Mouse (Mus musculus) midbrain, embryonic 14.5 days (tissue): ENCODE data around the gene Gadd45b. TPM values are rescaled to one million over a fixed set of nuclear protein-coding genes. Genes with fewer than 3 reads are reported as not detected.

ENCODE experiments used
- ATAC-seq: fragments of 200-750 bp; cut with Nextera tagmentation; 2 replicates; pipeline ENCODE4 v1.8.0; 2017; ENCODE audit warnings: moderate number of reproducible peaks, moderate library complexity; ENCODE audit not compliant: low FRiP score, low TSS enrichment
- DNase-seq: peaks from one replicate; pipeline ENCODE4 v3.0.0-alpha.2; 2015
- H3K27ac ChIP-seq: fragments of 300-500 bp; sonication (generic); replicated peaks from 2 replicates; pipeline ENCODE4 v1.5.1; 2014; ENCODE audit warnings: mild to moderate bottlenecking, low read depth, low read length, moderate library complexity
- H3K27me3 ChIP-seq: fragments of 300-500 bp; sonication (generic); 2 replicates; pipeline ENCODE4 v1.6.1; 2014; ENCODE audit warnings: low read length, control low read depth, mixed read lengths; ENCODE audit not compliant: control insufficient read depth, insufficient read depth
- H3K36me3 ChIP-seq: fragments of 300-500 bp; sonication (generic); 2 replicates; pipeline ENCODE4 v1.6.1; 2014; ENCODE audit warnings: low read length, control low read depth; ENCODE audit not compliant: control insufficient read depth, insufficient read depth
- H3K4me1 ChIP-seq: fragments of 300-500 bp; sonication (generic); 2 replicates; pipeline ENCODE4 v1.6.1; 2014; ENCODE audit warnings: mild to moderate bottlenecking, antibody characterized with exemption, low read length, control low read depth; ENCODE audit not compliant: control insufficient read depth, insufficient read depth
- H3K4me2 ChIP-seq: fragments of 300-500 bp; sonication (generic); 2 replicates; pipeline ENCODE4 v1.6.1; 2014; ENCODE audit warnings: mild to moderate bottlenecking, low read length, moderate library complexity
- H3K4me3 ChIP-seq: fragments of 300-500 bp; sonication (generic); replicated peaks from 2 replicates; pipeline ENCODE4 v1.5.1; 2014; ENCODE audit warnings: low read depth, low read length
- H3K9ac ChIP-seq: fragments of 300-500 bp; sonication (generic); replicated peaks from 2 replicates; pipeline ENCODE4 v1.6.1; 2014; ENCODE audit warnings: mild to moderate bottlenecking, low read length, moderate library complexity
- H3K9me3 ChIP-seq: fragments of 300-500 bp; sonication (generic); 2 replicates; pipeline ENCODE4 v1.6.1; 2016; ENCODE audit warnings: low read length, control low read depth, mixed read lengths; ENCODE audit not compliant: control insufficient read depth
- WGBS: fragments of 180-500 bp; shearing (Covaris S2); extraction: QIAGEN DNeasy Blood & Tissue Kit; methylation state at CpG from one replicate; pipeline ENCODE4 v1.1.7; 2014; 5-methylcytosine and 5-hydroxymethylcytosine counted together
- polyA plus RNA-seq: library from polyadenylated mRNA; unstranded; fragments of >200 nt; fragmentation: Nextera tagmentation; extraction: Ambion mirVana; gene quantifications from 2 replicates; pipeline ENCODE4 v1.2.1, GENCODE M21; 2014

The Gadd45b gene
- polyA plus RNA-seq, 1 experiment from 2014 or later = 8.0 TPM

- ATAC-seq (no peak; the same call in 1 of the 2 replicates), DNase-seq (no peak)
- 11% methylated on average over 6 of the region's 6 CpGs for WGBS
- H3K36me3 ChIP-seq = no peaks in the 10 kb centered on the region
- no peak overlapping the region for H3K4me3 ChIP-seq
- no peak overlapping the region; the same call in 1 of the 2 replicates for H3K9ac ChIP-seq
- H3K4me1 ChIP-seq = peaks cover 49% of the 10 kb centered on the region
- H3K4me2 ChIP-seq = peak overlapping the region; percentile 46
- peaks cover 52% of the 10 kb centered on the region for H3K27me3 ChIP-seq
- no peaks in the 10 kb centered on the region for H3K9me3 ChIP-seq
- no peak overlapping the region for H3K27ac ChIP-seq
Observed at GRCm38 (mm10) chr10:80936810-80937164, 6.9 kb downstream of the Gadd45b start.

- ATAC-seq (no peak), DNase-seq (peak; percentile 32)
- WGBS = 37% methylated on average over 8 of the region's 8 CpGs
- no peaks in the 10 kb centered on the region for H3K36me3 ChIP-seq
- H3K9me3 ChIP-seq = no peaks in the 10 kb centered on the region
- no peak overlapping the region for H3K27ac ChIP-seq
- no peak overlapping the region for H3K9ac ChIP-seq
- peaks cover 42% of the 10 kb centered on the region for H3K4me1 ChIP-seq
- no peak overlapping the region for H3K4me2 ChIP-seq
- no peak overlapping the region for H3K4me3 ChIP-seq
- H3K27me3 ChIP-seq = peaks cover 43% of the 10 kb centered on the region
Observed at GRCm38 (mm10) chr10:80937646-80938045, 7.8 kb downstream of the Gadd45b start.

- no peaks in the 10 kb centered on the region for H3K9me3 ChIP-seq
- H3K27me3 ChIP-seq = peaks cover 30% of the 10 kb centered on the region
- no peaks in the 10 kb centered on the region for H3K36me3 ChIP-seq
- H3K9ac ChIP-seq = no peak overlapping the region
- DNase-seq = peak; percentile 48
- peak overlapping the region; percentile 71 for H3K4me2 ChIP-seq
- 0 out of 2 replicates have a peak overlapping the region, but pooled peaks have one; percentile 41 for H3K27ac ChIP-seq
- H3K4me3 ChIP-seq = peak overlapping the region; percentile 29
- peak; percentile 39; the same call in 1 of the 2 replicates for ATAC-seq
- WGBS = 14% methylated on average over 15 of the region's 15 CpGs
- H3K4me1 ChIP-seq = peaks cover 37% of the 10 kb centered on the region
Observed at GRCm38 (mm10) chr10:80938831-80939550, 9.1 kb downstream of the Gadd45b start.

DNA sequence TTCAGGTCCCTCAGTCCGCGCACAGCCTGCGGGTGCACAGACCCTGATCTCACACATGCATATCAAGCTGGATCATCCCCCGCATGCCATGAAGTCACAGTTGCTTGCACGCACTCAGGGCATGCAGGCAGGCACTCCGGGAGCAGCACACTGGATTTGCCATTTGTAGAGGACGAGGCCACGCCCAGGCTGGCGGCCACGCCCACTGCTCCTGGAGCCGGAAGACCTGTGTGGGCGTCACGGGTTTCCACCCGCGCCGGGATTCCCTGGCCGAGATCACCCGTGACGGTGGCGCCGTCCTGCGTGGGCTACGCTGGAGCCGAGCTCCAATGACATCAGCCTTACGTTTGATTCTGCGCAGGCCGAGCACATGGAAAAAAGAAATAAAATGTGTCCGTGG lies 9.8 kb downstream of the Gadd45b start:
- Histone ChIP-seq H3K4me2 (peak overlapping the region; percentile 71), H3K9ac (peak overlapping the region; percentile 36), H3K4me3 (peak overlapping the region; percentile 29), H3K27me3 (peaks cover 23% of the 10 kb centered on the region; the same call in 1 of the 2 replicates), H3K36me3 (no peaks in the 10 kb centered on the region), H3K27ac (peak overlapping the region; percentile 41; the same call in 1 of the 2 replicates), H3K4me1 (peaks cover 37% of the 10 kb centered on the region), H3K9me3 (no peaks in the 10 kb centered on the region)
- 5% methylated on average over 28 of the region's 28 CpGs for WGBS
- peak; percentile 53 for ATAC-seq
- DNase-seq = peak; percentile 86

GRCm38 (mm10) chr10:80940320-80940987 lies 10.6 kb downstream of the Gadd45b start:
- DNase-seq (no peak), ATAC-seq (no peak)
- no peaks in the 10 kb centered on the region for H3K36me3 ChIP-seq
- WGBS = 59% methylated on average over 8 of the region's 8 CpGs
- H3K4me3 ChIP-seq = peak overlapping the region; percentile 29
- no peak overlapping the region for H3K27ac ChIP-seq
- peak overlapping the region; percentile 71 for H3K4me2 ChIP-seq
- H3K9me3 ChIP-seq = no peaks in the 10 kb centered on the region
- peaks cover 18% of the 10 kb centered on the region; the same call in 1 of the 2 replicates for H3K27me3 ChIP-seq
- peak overlapping the region; percentile 36; the same call in 1 of the 2 replicates for H3K9ac ChIP-seq
- peaks cover 33% of the 10 kb centered on the region for H3K4me1 ChIP-seq

DNA sequence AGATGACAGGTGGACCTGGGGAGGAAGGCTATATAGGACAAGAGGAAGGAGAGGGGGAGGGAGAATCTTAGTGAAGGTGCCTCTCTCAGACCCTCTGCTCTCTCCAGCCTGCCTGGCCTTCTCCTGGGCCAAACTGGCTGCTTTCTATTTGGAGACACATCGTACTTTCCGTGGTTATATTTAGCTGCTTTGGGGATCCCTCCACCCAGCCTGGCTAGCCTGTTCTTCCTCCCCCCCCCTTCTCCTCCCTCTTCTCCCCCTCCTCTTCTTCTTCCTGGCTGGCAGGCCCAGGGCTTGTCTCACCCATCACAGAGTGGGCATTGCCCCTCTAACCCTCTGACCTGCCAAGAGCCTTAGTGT lies 11.1 kb downstream of the Gadd45b start:
- H3K4me1 ChIP-seq = peaks cover 28% of the 10 kb centered on the region
- H3K4me2 ChIP-seq = no peak overlapping the region
- H3K9me3 ChIP-seq = no peaks in the 10 kb centered on the region
- WGBS = 83% methylated on average over 2 of the region's 2 CpGs
- DNase-seq (no peak), ATAC-seq (no peak)
- no peak overlapping the region for H3K27ac ChIP-seq
- no peak overlapping the region for H3K4me3 ChIP-seq
- H3K36me3 ChIP-seq = no peaks in the 10 kb centered on the region
- peaks cover 18% of the 10 kb centered on the region; the same call in 1 of the 2 replicates for H3K27me3 ChIP-seq
- no peak overlapping the region; the same call in 1 of the 2 replicates for H3K9ac ChIP-seq

DNA sequence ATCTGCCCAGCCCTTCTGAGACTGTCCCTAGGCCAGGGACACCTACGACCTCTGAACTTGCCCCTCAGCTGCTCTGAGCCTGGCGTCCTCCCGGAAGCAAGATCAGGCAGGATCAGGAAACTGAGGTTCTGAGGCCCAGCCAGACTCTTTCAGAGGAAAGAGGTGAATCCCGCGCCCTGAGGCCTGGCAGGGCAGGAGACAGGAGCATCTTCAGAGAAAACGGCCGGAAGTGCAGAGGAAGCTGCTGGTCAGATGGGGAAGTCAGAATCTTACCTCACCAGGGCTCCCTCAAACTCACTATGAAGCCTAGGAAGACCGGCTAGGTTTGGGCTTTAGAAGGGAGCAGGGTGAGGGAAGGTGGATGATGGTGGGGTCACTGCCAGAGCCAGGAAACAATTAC lies 13.0 kb downstream of the Gadd45b start:
- Histone ChIP-seq H3K4me1 (peaks cover 16% of the 10 kb centered on the region), H3K36me3 (no peaks in the 10 kb centered on the region), H3K4me2 (no peak overlapping the region), H3K9me3 (no peaks in the 10 kb centered on the region), H3K27ac (no peak overlapping the region), H3K9ac (no peak overlapping the region), H3K27me3 (peaks cover 7% of the 10 kb centered on the region; the same call in 1 of the 2 replicates), H3K4me3 (no peak overlapping the region)
- DNase-seq = no peak
- no peak for ATAC-seq
- 65% methylated on average over 8 of the region's 8 CpGs for WGBS

DNA sequence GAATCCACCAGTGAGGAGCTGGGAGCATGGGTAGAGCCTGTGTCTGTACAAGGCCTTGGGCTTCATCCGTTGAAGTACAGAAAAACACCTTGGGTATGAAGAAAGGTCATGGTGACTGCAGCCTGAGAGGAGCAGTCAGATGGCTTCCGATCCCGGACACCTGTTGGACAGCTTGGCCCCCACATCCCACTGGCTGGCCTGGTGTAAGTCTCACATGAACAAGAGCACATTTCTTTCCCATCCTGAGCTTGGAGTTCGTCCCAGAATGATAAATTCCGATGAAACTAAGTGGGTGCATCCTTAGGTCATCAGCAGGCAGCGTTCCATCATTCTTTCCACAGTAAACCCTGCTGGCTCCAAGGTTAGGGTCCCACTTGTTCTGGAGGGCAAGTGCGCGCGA lies 13.8 kb downstream of the Gadd45b start:
- DNase-seq = no peak

More for the DNA sequence above, 13.8 kb downstream of the Gadd45b start:
- H3K9ac ChIP-seq = no peak overlapping the region
- peaks cover 5% of the 10 kb centered on the region; the same call in 1 of the 2 replicates for H3K27me3 ChIP-seq
- H3K9me3 ChIP-seq = no peaks in the 10 kb centered on the region
- WGBS = 88% methylated on average over 9 of the region's 9 CpGs
- H3K4me2 ChIP-seq = no peak overlapping the region
- no peak overlapping the region for H3K27ac ChIP-seq
- no peak for ATAC-seq
- H3K4me3 ChIP-seq = no peak overlapping the region
- peaks cover 16% of the 10 kb centered on the region for H3K4me1 ChIP-seq
- no peaks in the 10 kb centered on the region for H3K36me3 ChIP-seq
